Mouse (Mus musculus) lung, embryonic 16.5 days (tissue): Measurements from ENCODE around the gene C530008M17Rik. TPM values are rescaled to one million over a fixed set of nuclear protein-coding genes. Genes with fewer than 3 reads are reported as not detected.

Experiments
- ATAC-seq: fragments of 200-750 bp; cut with Nextera tagmentation; 2 replicates; pipeline ENCODE4 v1.8.0; 2017; ENCODE audit warnings: low read depth, mild to moderate bottlenecking, moderate library complexity
- H3K27ac ChIP-seq: fragments of 300-500 bp; sonication (generic); 2 replicates; pipeline ENCODE4 v1.5.1; 2014; ENCODE audit warnings: mild to moderate bottlenecking, control low read depth, low read length
- H3K27me3 ChIP-seq: fragments of 300-500 bp; sonication (generic); 2 replicates; pipeline ENCODE4 v1.6.1; 2014; ENCODE audit warnings: low read depth, low read length, mixed read lengths; ENCODE audit not compliant: control insufficient read depth, insufficient read depth
- H3K36me3 ChIP-seq: fragments of 300-500 bp; sonication (generic); 2 replicates; pipeline ENCODE4 v1.6.1; 2014; ENCODE audit warnings: low read length; ENCODE audit not compliant: control insufficient read depth, insufficient read depth
- H3K4me1 ChIP-seq: fragments of 300-500 bp; sonication (generic); replicated peaks from 2 replicates; pipeline ENCODE4 v1.6.1; 2014; ENCODE audit warnings: low read length, mixed read lengths; ENCODE audit not compliant: control insufficient read depth, insufficient read depth
- H3K4me2 ChIP-seq: fragments of 300-500 bp; sonication (generic); 2 replicates; pipeline ENCODE4 v1.6.1; 2014; ENCODE audit warnings: low read depth, low read length, control low read depth
- H3K4me3 ChIP-seq: fragments of 300-500 bp; sonication (generic); 2 replicates; pipeline ENCODE4 v1.5.1; 2014; ENCODE audit warnings: mild to moderate bottlenecking, low read length, control low read depth
- H3K9ac ChIP-seq: fragments of 300-500 bp; sonication (generic); 2 replicates; pipeline ENCODE4 v1.6.1; 2014; ENCODE audit warnings: low read length, control low read depth
- H3K9me3 ChIP-seq: fragments of 300-500 bp; sonication (generic); 2 replicates; pipeline ENCODE4 v1.6.1; 2016; ENCODE audit warnings: low read length; ENCODE audit not compliant: control insufficient read depth
- WGBS: fragments of 180-500 bp; shearing (Covaris S2); extraction: QIAGEN DNeasy Blood & Tissue Kit; methylation state at CpG from one replicate; pipeline ENCODE4 v1.1.7; 2014; 5-methylcytosine and 5-hydroxymethylcytosine counted together
- polyA plus RNA-seq: library from polyadenylated mRNA; unstranded; fragments of >200 nt; fragmentation: Nextera tagmentation; extraction: Ambion mirVana; gene quantifications from 2 replicates; pipeline ENCODE4 v1.2.1, GENCODE M21; 2015

Gene C530008M17Rik
- polyA plus RNA-seq, 1 experiment from 2014 or later = 9.5 TPM

DNA sequence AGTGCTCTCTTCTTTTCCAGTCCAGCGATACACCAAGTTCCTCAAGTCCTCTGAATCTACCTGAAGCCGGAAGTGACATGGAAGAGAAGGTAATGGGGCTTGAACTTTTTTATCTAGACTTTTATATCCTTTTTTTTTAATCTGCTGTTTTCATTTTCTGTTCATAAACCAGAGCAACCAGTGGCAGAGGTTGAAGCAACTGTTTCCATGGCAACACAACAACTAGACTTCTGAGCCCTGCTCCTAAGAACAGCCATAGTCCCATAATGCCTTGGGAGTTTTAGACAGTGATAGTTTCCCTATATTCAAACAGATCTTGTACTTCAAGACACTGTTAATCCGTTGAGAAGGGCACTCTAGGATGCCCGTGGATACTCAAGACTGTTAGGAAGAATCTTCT is 195.0 kb downstream of the C530008M17Rik start:
- Histone ChIP-seq H3K4me2 (no peak overlapping the region), H3K4me3 (no peak overlapping the region), H3K9me3 (no peaks in the 10 kb centered on the region), H3K36me3 (no peaks in the 10 kb centered on the region), H3K9ac (no peak overlapping the region), H3K27ac (no peak overlapping the region), H3K27me3 (peaks cover 5% of the 10 kb centered on the region; the same call in 1 of the 2 replicates), H3K4me1 (0 out of 2 replicates have a peak, but pooled peaks cover 4% of the 10 kb centered on the region)
- WGBS = 61% methylated on average over 4 of the region's 4 CpGs
- no peak for ATAC-seq

DNA sequence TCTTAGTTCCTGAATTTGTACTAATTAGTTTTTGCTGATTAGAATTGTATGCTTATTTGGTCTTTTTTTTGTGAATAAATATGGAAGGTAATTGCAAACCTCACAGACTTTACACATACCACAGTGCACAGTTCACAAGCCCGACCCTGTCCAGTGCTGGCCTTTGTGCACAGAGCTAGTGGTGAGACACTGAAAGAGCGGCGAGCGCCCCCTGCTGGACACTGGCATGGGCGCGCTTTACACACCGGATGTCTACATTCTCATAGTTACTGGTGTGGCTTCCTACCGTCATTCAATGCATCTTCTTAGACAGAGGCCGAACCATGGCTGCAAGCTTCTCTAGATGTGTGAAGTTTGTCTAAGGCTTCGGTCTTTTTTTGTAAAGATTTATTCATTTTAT is 197.2 kb downstream of the C530008M17Rik start:
- H3K4me1 ChIP-seq = peaks cover 9% of the 10 kb centered on the region
- peak; percentile 83 for ATAC-seq
- WGBS = 12% methylated on average over 10 of the region's 10 CpGs

DNA sequence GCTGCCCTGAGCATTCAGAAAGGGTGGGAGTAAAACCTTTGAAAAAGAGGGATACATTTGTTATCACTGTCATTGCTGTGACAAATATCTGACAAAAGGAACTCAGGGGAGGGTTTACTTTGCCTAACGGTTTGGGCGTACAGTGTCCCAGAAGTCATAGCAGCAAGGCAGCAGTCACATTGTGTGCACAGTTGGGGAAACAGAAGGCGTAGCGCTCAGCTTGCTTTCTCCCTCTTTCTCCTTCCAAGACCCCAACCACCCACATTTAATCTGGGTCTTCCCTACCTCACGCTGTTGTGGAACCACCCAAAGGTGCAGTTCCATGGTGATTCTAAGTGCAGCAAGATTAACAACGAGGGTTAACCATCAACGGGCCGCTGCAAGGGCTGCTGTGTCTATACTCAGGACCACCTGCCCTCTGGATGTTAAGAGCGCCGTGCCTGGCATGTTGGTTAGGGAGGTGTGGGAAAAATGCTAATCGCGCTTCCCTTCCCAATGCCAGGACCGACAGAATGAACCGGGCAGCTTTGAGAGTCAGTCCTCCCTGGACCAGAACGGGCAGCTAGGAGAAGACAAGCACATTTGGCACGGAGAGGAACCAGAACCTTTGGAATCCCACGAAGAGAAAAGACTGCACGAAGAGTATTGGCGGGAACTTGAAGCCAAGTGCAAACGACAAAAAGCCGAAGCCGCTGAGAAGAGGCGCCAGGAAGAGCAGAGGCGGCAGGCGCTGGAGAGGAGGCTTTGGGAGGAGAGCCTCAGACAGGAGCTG is 199.7 kb downstream of the C530008M17Rik start:
- WGBS = 24% methylated on average over 25 of the region's 25 CpGs
- no peak overlapping the region for H3K9ac ChIP-seq
- no peak for ATAC-seq

More for the DNA sequence above, 197.2 kb downstream of the C530008M17Rik start:
- no peak overlapping the region for H3K9ac ChIP-seq
- no peaks in the 10 kb centered on the region for H3K9me3 ChIP-seq
- H3K4me2 ChIP-seq = no peak overlapping the region
- H3K27ac ChIP-seq = no peak overlapping the region
- H3K27me3 ChIP-seq = peaks cover 22% of the 10 kb centered on the region
- no peak overlapping the region for H3K4me3 ChIP-seq
- no peaks in the 10 kb centered on the region for H3K36me3 ChIP-seq

DNA sequence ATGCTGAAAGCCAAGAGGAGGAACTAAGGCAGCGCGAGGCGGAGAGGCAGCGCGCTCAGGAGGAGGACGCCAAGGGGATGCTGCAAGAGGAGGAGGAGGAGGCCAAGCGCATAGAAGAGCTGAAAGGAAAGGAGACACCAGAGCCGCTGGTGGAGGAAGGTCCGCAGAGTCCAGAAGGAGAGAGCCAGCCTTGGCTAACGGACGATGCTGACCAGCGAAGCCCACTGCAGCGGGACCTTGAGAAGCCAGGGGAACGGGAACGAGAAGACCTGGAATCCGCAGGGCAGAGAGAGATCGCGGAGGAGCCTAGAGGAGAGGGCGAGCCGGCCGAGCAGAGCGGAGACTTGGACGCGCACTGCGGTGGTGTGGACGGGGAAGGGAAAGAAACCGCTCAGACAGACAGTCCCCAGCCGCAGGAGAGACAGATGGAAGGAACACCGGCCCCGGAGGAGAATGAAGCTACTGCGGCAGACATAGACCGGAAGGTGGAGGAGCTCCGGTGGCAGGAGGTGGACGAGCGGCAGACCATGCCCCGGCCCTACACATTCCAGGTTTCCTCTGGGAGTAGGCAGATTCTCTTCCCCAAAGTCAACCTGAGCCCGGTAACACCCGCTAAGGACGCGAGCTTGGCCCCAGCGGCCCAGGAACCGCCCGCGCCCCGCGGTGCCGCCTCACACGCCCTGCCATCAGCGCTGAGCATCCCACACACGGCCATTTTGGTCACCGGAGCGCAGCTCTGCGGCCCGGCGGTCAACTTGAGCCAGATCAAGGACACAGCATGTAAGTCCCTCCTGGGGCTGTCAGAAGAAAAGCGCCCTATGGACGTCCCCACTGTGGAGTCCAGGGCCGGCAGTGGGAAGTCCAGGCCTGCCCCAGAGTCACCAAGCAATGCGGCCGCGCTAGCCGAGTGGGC is 201.0 kb downstream of the C530008M17Rik start:
- 19% methylated on average over 61 of the region's 62 CpGs for WGBS
- Histone ChIP-seq H3K4me3 (peak overlapping the region; percentile 50), H3K4me2 (peak overlapping the region; percentile 76), H3K27me3 (peaks cover 22% of the 10 kb centered on the region), H3K4me1 (peaks cover 9% of the 10 kb centered on the region), H3K9me3 (no peaks in the 10 kb centered on the region), H3K9ac (peak overlapping the region; percentile 30), H3K36me3 (no peaks in the 10 kb centered on the region), H3K27ac (no peak overlapping the region)
- ATAC-seq = peak; percentile 18; the same call in 1 of the 2 replicates

More for the DNA sequence above, 199.7 kb downstream of the C530008M17Rik start:
- Histone ChIP-seq H3K27ac (no peak overlapping the region), H3K4me1 (peaks cover 9% of the 10 kb centered on the region), H3K4me3 (peak overlapping the region; percentile 50), H3K27me3 (peaks cover 22% of the 10 kb centered on the region), H3K4me2 (peak overlapping the region; percentile 76), H3K9me3 (no peaks in the 10 kb centered on the region), H3K36me3 (no peaks in the 10 kb centered on the region)

DNA sequence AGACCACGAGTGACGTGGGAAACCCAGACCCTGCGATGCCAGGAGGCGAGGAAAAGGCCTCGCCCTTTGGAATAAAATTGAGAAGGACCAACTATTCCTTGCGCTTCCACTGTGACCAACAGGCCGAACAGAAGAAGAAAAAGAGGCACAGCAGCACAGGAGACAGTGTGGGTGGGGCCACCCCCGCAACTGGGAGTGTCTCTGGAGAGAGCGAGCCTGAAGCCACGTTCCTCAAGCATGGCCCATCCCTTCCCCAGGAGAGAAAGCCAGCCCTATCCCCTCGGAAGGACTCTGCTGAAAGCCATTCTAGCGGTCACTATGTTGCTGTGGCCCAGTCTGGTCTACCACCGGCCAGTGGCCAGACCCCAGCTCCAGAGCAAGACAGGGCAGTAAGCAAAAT is 202.1 kb downstream of the C530008M17Rik start:
- ATAC-seq = no peak
- Histone ChIP-seq H3K4me3 (no peak overlapping the region), H3K36me3 (no peaks in the 10 kb centered on the region), H3K27me3 (peaks cover 22% of the 10 kb centered on the region), H3K4me2 (no peak overlapping the region), H3K9ac (no peak overlapping the region), H3K9me3 (no peaks in the 10 kb centered on the region), H3K4me1 (peaks cover 7% of the 10 kb centered on the region), H3K27ac (no peak overlapping the region)
- 76% methylated on average over 13 of the region's 13 CpGs for WGBS

DNA sequence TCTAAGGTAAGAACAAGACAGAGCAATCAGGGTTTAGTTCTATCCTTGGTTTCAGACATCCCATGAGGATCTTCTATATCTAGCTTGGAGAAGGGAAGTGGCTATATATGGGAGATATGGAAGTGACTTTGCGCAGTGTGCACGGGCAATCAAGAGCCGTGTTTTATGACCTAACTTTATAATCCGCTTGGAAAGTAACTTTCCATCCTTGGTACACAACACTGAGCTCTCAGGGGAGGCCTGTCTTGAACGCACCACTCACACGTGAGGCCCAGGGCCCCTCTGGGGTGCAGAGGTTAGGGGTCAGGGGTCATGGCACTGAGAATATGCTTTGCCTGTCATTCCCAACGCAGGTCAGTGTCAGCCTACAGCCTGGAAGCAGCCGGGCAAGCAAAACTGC is 210.5 kb downstream of the C530008M17Rik start:
- Histone ChIP-seq H3K4me3 (no peak overlapping the region), H3K9me3 (no peaks in the 10 kb centered on the region), H3K4me1 (no peaks in the 10 kb centered on the region), H3K9ac (no peak overlapping the region), H3K27ac (no peak overlapping the region), H3K36me3 (no peaks in the 10 kb centered on the region), H3K27me3 (no peaks in the 10 kb centered on the region), H3K4me2 (no peak overlapping the region)
- no peak for ATAC-seq
- WGBS = 72% methylated on average over 8 of the region's 8 CpGs

DNA sequence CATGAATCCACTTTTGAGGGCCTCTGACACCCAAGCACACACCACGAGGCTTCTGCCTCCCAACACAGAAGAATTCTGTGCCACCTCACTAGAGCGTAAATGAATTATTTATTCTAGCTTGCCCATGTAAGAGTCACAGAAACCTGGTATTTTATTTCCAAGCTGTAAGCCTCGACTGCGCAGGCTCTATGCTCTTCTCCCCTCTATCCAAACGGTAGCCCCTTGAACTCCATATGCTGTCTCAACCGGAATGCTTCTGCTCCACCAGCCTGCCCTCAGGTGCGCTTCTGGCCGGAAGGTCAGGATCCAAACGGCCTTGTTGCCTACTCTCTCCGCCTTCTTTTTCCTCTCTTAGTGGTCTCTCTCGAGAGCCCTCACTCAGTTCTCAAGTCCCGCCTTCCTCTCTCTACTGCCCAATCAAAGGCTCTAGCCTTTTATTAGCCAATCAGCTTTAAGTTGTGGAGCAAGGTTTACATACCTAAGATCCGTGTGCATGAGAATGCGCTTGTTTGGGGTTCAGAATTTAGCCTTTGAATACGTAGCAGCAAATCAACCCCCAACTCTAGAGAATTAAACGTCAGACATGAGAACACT is 212.5 kb downstream of the C530008M17Rik start:
- Histone ChIP-seq H3K27ac (no peak overlapping the region), H3K9ac (peak overlapping the region; percentile 50; the same call in 1 of the 2 replicates), H3K4me3 (peak overlapping the region; percentile 42), H3K4me2 (peak overlapping the region; percentile 52), H3K9me3 (no peaks in the 10 kb centered on the region), H3K36me3 (no peaks in the 10 kb centered on the region), H3K4me1 (no peaks in the 10 kb centered on the region), H3K27me3 (no peaks in the 10 kb centered on the region)
- WGBS = 36% methylated on average over 16 of the region's 16 CpGs
- peak; percentile 92 for ATAC-seq

DNA sequence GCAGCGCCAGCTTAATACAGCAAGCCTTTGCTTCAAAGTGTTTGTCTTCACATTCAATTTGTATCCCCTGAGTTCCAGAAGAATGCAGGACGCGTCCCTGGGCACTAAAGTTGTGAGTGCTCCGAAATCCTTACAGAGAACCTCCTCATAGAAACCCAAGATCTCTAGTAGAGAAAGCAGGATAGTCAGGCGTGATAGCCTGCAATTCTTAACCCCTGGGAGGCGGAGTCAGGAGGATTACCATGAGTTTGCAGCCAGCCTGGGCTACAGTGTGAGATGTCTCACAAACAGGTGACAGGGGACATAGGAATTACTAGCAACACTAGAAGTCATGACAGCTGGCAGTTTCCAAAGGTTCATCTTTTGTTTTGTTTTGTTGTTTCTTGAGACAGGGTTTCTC is 213.2 kb downstream of the C530008M17Rik start:
- Histone ChIP-seq H3K4me1 (no peaks in the 10 kb centered on the region), H3K4me2 (peak overlapping the region; percentile 52), H3K27me3 (no peaks in the 10 kb centered on the region), H3K9ac (peak overlapping the region; percentile 50; the same call in 1 of the 2 replicates), H3K9me3 (no peaks in the 10 kb centered on the region), H3K36me3 (no peaks in the 10 kb centered on the region), H3K27ac (no peak overlapping the region), H3K4me3 (peak overlapping the region; percentile 42)
- no peak for ATAC-seq
- WGBS = 64% methylated on average over 6 of the region's 6 CpGs
